Mouse (Mus musculus) neutrophil, adult 83 days (primary cell): ENCODE data around the gene Pelo. TPM values are rescaled to one million over a fixed set of nuclear protein-coding genes. Genes with fewer than 3 reads are reported as not detected.

ENCODE experiments used
- total RNA-seq, 2 experiments: library from RNA; stranded (reverse); gene quantifications; one replicate each; pipeline ENCODE4 v1.2.4; 2023

The Pelo gene
- total RNA-seq, result 10 to 100 TPM; 10.4 to 10.8 TPM

GRCm38 (mm10) chr13:115090069-115090976 is at the start of gene Pelo:
Pelo (minus strand) TSS chr13:115090186.

GRCm38 (mm10) chr13:115101355-115102191 is 11.6 kb upstream of the Pelo start, which contains the start of the genes Gm49395 and Itga1:
Gm49395 (minus strand) TSS chr13:115101921.
Itga1 (minus strand) TSS chr13:115101964.

Other genes starting within 250 kb of the Pelo start
- gene Itga2, start 158.1 kb downstream of the Pelo start, total RNA-seq, result 1 to 10 TPM in 1 of 2 experiments, under 1 TPM in 1; 0.31 to 1.0 TPM
- 10 to 100 TPM; 10.5 to 11.3 TPM for gene Gm49395, start 11.7 kb upstream of the Pelo start, total RNA-seq
- gene Itga1, start 11.8 kb upstream of the Pelo start, total RNA-seq, result 10 to 100 TPM; 17.2 to 20.7 TPM